25 mouse cellular contexts compared by ENCODE assay signal in genomic region chr14:101245706-101246105, GRCm38 (mm10). TPM values are rescaled to one million over a fixed set of nuclear protein-coding genes. Genes with fewer than 3 reads are reported as not detected.
A peak's percentile ranks its signal among the peaks of the same experiment; 100 is the strongest.
DNase-seq lines count a peak whose midpoint lies in the region; ATAC-seq and TF ChIP-seq lines count a peak whose summit lies in the region.
"Had no signal": no experiment of that assay in that cellular context is flagged by ENCODE, and none has a peak within 500 bp of the region (broad histone marks: within the 10 kb centered on the region; RNA-seq: fewer than 3 reads in every experiment).

No protein-coding gene starts in this region.

- no peak overlapping the region for H3K4me2 ChIP-seq in hindbrain, embryonic 14.5 days (replicated peaks)
- no peak overlapping the region for H3K4me2 ChIP-seq in hindbrain, embryonic 12.5 days (replicated peaks)
- H3K4me2 ChIP-seq in midbrain, postnatal 0 days (ENCODE audit: low read depth, low read length, poor library complexity, severe bottlenecking), result no peak overlapping the region
- H3K4me2 ChIP-seq in midbrain, embryonic 16.5 days (ENCODE audit: low read length), result no peak overlapping the region
- no peak overlapping the region for H3K4me2 ChIP-seq in hindbrain, embryonic 16.5 days (ENCODE audit: low read length)
- H3K4me2 ChIP-seq: embryonic facial prominence, embryonic 12.5 days; forebrain, embryonic 12.5 days had no signal

- WGBS in hindbrain, embryonic 14.5 days, result 38% methylated on average over 7 of the region's 7 CpGs
- 50% methylated on average over 7 of the region's 7 CpGs for WGBS in hindbrain, embryonic 12.5 days
- 57% methylated on average over 7 of the region's 7 CpGs for WGBS in midbrain, postnatal 0 days
- 52% methylated on average over 7 of the region's 7 CpGs for WGBS in midbrain, embryonic 16.5 days
- 43% methylated on average over 7 of the region's 7 CpGs for WGBS in hindbrain, embryonic 16.5 days

- TF ChIP-seq CTCF in midbrain, postnatal 0 days (IDR thresholded peaks at IDR 0.05), result no peak

- no peaks in the 10 kb centered on the region for H3K27me3 ChIP-seq in hindbrain, embryonic 14.5 days (ENCODE audit: control insufficient read depth, insufficient read depth, low read length)
- no peaks in the 10 kb centered on the region for H3K27me3 ChIP-seq in hindbrain, embryonic 12.5 days
- H3K27me3 ChIP-seq in midbrain, postnatal 0 days (ENCODE audit: insufficient read depth, low read length), result no peaks in the 10 kb centered on the region
- H3K27me3 ChIP-seq in midbrain, embryonic 16.5 days (ENCODE audit: control insufficient read depth, insufficient read depth, low read depth, low read length), result no peaks in the 10 kb centered on the region
- no peaks in the 10 kb centered on the region for H3K27me3 ChIP-seq in hindbrain, embryonic 16.5 days (replicated peaks; ENCODE audit: control insufficient read depth, insufficient read depth, low read length)
- H3K27me3 ChIP-seq: embryonic facial prominence, embryonic 12.5 days; forebrain, embryonic 12.5 days had no signal

- H3K27ac ChIP-seq in hindbrain, embryonic 14.5 days, result peak overlapping the region; percentile 56; the same call in 1 of the 2 replicates
- no peak overlapping the region for H3K27ac ChIP-seq in hindbrain, embryonic 12.5 days
- H3K27ac ChIP-seq in midbrain, postnatal 0 days (ENCODE audit: low read depth, low read length), result no peak overlapping the region
- no peak overlapping the region for H3K27ac ChIP-seq in midbrain, embryonic 16.5 days (ENCODE audit: low read length)
- H3K27ac ChIP-seq in hindbrain, embryonic 16.5 days (ENCODE audit: low read depth, low read length), result no peak overlapping the region
- H3K27ac ChIP-seq: embryonic facial prominence, embryonic 12.5 days; forebrain, embryonic 12.5 days; heart, embryonic 10.5 days had no signal

- H3K4me1 ChIP-seq in hindbrain, embryonic 14.5 days (replicated peaks; ENCODE audit: control insufficient read depth, insufficient read depth, low read length), result no peaks in the 10 kb centered on the region; the same call in 1 of the 2 replicates
- no peaks in the 10 kb centered on the region for H3K4me1 ChIP-seq in hindbrain, embryonic 12.5 days
- no peaks in the 10 kb centered on the region for H3K4me1 ChIP-seq in midbrain, postnatal 0 days (ENCODE audit: insufficient read depth, low read length)
- no peaks in the 10 kb centered on the region for H3K4me1 ChIP-seq in midbrain, embryonic 16.5 days (ENCODE audit: control insufficient read depth, insufficient read depth, low read length)
- H3K4me1 ChIP-seq in hindbrain, embryonic 16.5 days (ENCODE audit: control insufficient read depth, insufficient read depth, low read depth, low read length), result no peaks in the 10 kb centered on the region; the same call in 1 of the 2 replicates
- H3K4me1 ChIP-seq: embryonic facial prominence, embryonic 12.5 days; forebrain, embryonic 12.5 days had no signal

- no peak for DNase-seq in hindbrain, embryonic 14.5 days (ENCODE audit: low spot score)
- peak; percentile 55 for DNase-seq in midbrain, postnatal 0 days (ENCODE audit: low spot score)
- DNase-seq in retina, embryonic 14.5 days (ENCODE audit: low spot score), result peak; percentile 31
- DNase-seq in adrenal gland, postnatal 25 days, result no peak
- DNase-seq in c-Kit-positive CD71-positive TER-119-positive erythroid progenitor cells, embryonic 14.5 days (ENCODE audit: low spot score), result no peak
- DNase-seq: adrenal gland, adult 2 months; cerebellum, adult 2 months; embryo, embryonic 11 days; gastrocnemius, postnatal 10 days; heart, adult 18-20 months; heart, postnatal 10 days; heart, postnatal 4 days had no signal

- no peak overlapping the region for H3K9ac ChIP-seq in hindbrain, embryonic 14.5 days
- no peak overlapping the region for H3K9ac ChIP-seq in hindbrain, embryonic 12.5 days
- H3K9ac ChIP-seq in midbrain, postnatal 0 days (replicated peaks; ENCODE audit: low read length, poor library complexity, severe bottlenecking), result no peak overlapping the region
- H3K9ac ChIP-seq in midbrain, embryonic 16.5 days (ENCODE audit: low read depth, low read length), result no peak overlapping the region
- H3K9ac ChIP-seq in hindbrain, embryonic 16.5 days (ENCODE audit: low read depth, low read length), result no peak overlapping the region
- H3K9ac ChIP-seq: embryonic facial prominence, embryonic 12.5 days; forebrain, embryonic 12.5 days had no signal

- H3K4me3 ChIP-seq in hindbrain, embryonic 14.5 days (replicated peaks; ENCODE audit: low read length), result no peak overlapping the region
- no peak overlapping the region for H3K4me3 ChIP-seq in hindbrain, embryonic 12.5 days
- H3K4me3 ChIP-seq in midbrain, postnatal 0 days (ENCODE audit: low read depth, low read length), result no peak overlapping the region
- H3K4me3 ChIP-seq in midbrain, embryonic 16.5 days (ENCODE audit: low read depth, low read length), result no peak overlapping the region
- no peak overlapping the region for H3K4me3 ChIP-seq in hindbrain, embryonic 16.5 days (ENCODE audit: low read length)
- H3K4me3 ChIP-seq: embryonic facial prominence, embryonic 12.5 days; forebrain, embryonic 12.5 days; heart, embryonic 10.5 days had no signal

- no peaks in the 10 kb centered on the region for H3K36me3 ChIP-seq in hindbrain, embryonic 14.5 days (replicated peaks; ENCODE audit: control insufficient read depth, insufficient read depth)
- no peaks in the 10 kb centered on the region for H3K36me3 ChIP-seq in hindbrain, embryonic 12.5 days
- H3K36me3 ChIP-seq in midbrain, postnatal 0 days (ENCODE audit: insufficient read depth, low read length), result no peaks in the 10 kb centered on the region
- no peaks in the 10 kb centered on the region for H3K36me3 ChIP-seq in midbrain, embryonic 16.5 days (ENCODE audit: control insufficient read depth, insufficient read depth, low read length)
- H3K36me3 ChIP-seq in hindbrain, embryonic 16.5 days (ENCODE audit: control insufficient read depth, insufficient read depth, low read length), result no peaks in the 10 kb centered on the region
- H3K36me3 ChIP-seq: embryonic facial prominence, embryonic 12.5 days; forebrain, embryonic 12.5 days; heart, embryonic 10.5 days had no signal

- ATAC-seq in hindbrain, embryonic 14.5 days (ENCODE audit: low FRiP score), result no peak
- ATAC-seq in hindbrain, embryonic 12.5 days (ENCODE audit: low FRiP score), result no peak
- ATAC-seq in midbrain, postnatal 0 days (ENCODE audit: low FRiP score), result no peak
- no peak for ATAC-seq in midbrain, embryonic 16.5 days
- peak; percentile 71 for ATAC-seq in hindbrain, embryonic 16.5 days
- ATAC-seq: forebrain, embryonic 16.5 days; inflammation-experienced regulatory T-cells, adult 6 months had no signal

- H3K9me3 ChIP-seq in hindbrain, embryonic 14.5 days (ENCODE audit: control insufficient read depth, low read length), result no peaks in the 10 kb centered on the region
- 0 out of 2 replicates have a peak, but pooled peaks cover 2% of the 10 kb centered on the region for H3K9me3 ChIP-seq in hindbrain, embryonic 12.5 days (replicated peaks)
- no peaks in the 10 kb centered on the region for H3K9me3 ChIP-seq in midbrain, postnatal 0 days (ENCODE audit: low read length)
- H3K9me3 ChIP-seq in midbrain, embryonic 16.5 days (replicated peaks; ENCODE audit: control insufficient read depth, low read length, poor library complexity, severe bottlenecking), result no peaks in the 10 kb centered on the region
- H3K9me3 ChIP-seq in hindbrain, embryonic 16.5 days (ENCODE audit: control insufficient read depth, low read length), result no peaks in the 10 kb centered on the region
- H3K9me3 ChIP-seq: embryonic facial prominence, embryonic 12.5 days; heart, embryonic 10.5 days had no signal

RNA-seq across cellular contexts. Expression of gene Prr30, which starts 45.6 kb away (rescaled TPM):
- polyA plus RNA-seq in hindbrain, embryonic 14.5 days (2014; fragmentation: Nextera tagmentation; extraction: Ambion mirVana), result not detected in 2 replicates
- polyA plus RNA-seq in hindbrain, embryonic 12.5 days (2016; fragmentation: Nextera tagmentation; extraction: Ambion mirVana), result not detected in 2 replicates
- total RNA-seq in midbrain, postnatal 0 days (2014; rRNA removed), result not detected in 2 replicates
- polyA plus RNA-seq in midbrain, postnatal 0 days (2015; fragmentation: Nextera tagmentation; extraction: Ambion mirVana), result not detected in 2 replicates
- polyA plus RNA-seq in midbrain, embryonic 16.5 days (2015; fragmentation: Nextera tagmentation; extraction: Ambion mirVana), result not detected in 2 replicates
- not detected in 2 replicates for polyA plus RNA-seq in hindbrain, embryonic 16.5 days (2015; fragmentation: Nextera tagmentation; extraction: Ambion mirVana)
- not detected in 2 replicates for total RNA-seq in adrenal gland, postnatal 25 days (2021)
- total RNA-seq: adrenal gland, adult 2 months; adrenal gland, postnatal 4 days; common myeloid progenitor, adult 5-6 weeks; ES-E14; gastrocnemius, postnatal 10 days; gastrocnemius, postnatal 4 days; heart, adult 18-20 months; heart, postnatal 10 days; heart, postnatal 4 days had no signal
- polyA plus RNA-seq: adrenal gland, adult 2 months; cerebellum, adult 2 months; embryonic facial prominence, embryonic 12.5 days; forebrain, embryonic 12.5 days; forebrain, embryonic 16.5 days; heart, embryonic 10.5 days; heart, embryonic 14.5 days; inflammation-experienced regulatory T-cells, adult 6 months had no signal

Comparison
In these comparisons a context has a peak if more than half of its experiments do, and no peak if none do; other contexts are left out.
1. DNase-seq: peak in midbrain, postnatal 0 days (single experiment) and retina, embryonic 14.5 days (single experiment); none in hindbrain, embryonic 14.5 days (single experiment), adrenal gland, postnatal 25 days (single experiment) and c-Kit-positive CD71-positive TER-119-positive erythroid progenitor cells, embryonic 14.5 days (single experiment).